Mouse (Mus musculus) retina, postnatal 1 day (tissue): ENCODE measurements at regions not wholly inside any gene's neighbourhood (a gene's known extent, or its start where the extent isn't known, plus 50 kb on each side); places are given as distances from the start of the nearest gene placed in this dataset.

Experiments used
- DNase-seq: peaks from one replicate; pipeline ENCODE4 v3.0.0-alpha.2; 2012

- no peak for DNase-seq
Observed at GRCm38 (mm10) chr10:37694041-37694690, 555.4 kb upstream of the Marcks start.

DNA sequence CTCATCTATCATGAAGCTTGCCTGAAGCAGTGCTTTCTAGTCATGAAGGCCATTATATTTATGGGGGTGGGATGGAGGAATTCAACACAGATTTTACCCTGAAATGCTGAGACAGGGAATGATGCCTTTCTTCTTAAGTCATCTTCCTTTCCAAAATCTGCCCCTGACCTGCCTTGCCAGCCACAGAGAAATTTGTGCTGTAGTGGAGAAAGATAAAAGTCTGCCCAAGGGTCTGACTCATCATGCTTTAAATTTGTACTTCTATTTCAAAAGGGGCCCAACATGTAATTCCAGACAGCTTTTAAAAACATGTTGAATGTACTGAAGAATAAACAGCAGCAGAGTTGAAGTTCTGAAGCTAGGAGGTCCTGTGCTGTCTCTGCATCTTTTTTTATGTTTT is 554.1 kb upstream of the Marcks start:
- DNase-seq: no peak

- no peak for DNase-seq
Observed at GRCm38 (mm10) chr10:37691939-37692338, 553.2 kb upstream of the Marcks start.

- DNase-seq: peak; percentile 57
Observed at GRCm38 (mm10) chr10:37683101-37683500, 544.4 kb upstream of the Marcks start.

GRCm38 (mm10) chr10:37680601-37681000 is 541.9 kb upstream of the Marcks start:
- no peak for DNase-seq

GRCm38 (mm10) chr10:37677826-37678225 is 539.1 kb upstream of the Marcks start:
- DNase-seq: no peak

DNA sequence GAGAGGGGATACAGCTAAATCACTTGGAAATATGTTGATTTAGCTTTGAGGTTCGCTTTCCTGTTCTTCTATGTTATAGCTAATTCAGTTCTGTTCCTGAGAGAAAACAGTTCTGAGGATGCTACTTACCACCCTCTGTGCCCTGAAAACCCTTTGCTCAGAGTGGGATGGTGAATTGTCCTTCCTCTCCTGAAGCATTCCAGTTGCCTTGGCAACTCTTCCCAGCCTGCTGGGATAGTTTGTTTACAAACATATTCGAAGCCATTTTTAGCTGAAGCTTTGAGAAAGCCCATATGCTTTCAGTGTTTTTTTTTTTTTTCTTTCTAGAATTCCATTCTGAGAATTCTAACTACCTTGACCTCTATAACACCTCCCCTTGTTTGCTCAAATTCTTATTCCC is 530.1 kb upstream of the Marcks start:
- DNase-seq: peak; percentile 7

GRCm38 (mm10) chr10:37667031-37667745 is 528.5 kb upstream of the Marcks start:
- DNase-seq: peak; percentile 11

DNA sequence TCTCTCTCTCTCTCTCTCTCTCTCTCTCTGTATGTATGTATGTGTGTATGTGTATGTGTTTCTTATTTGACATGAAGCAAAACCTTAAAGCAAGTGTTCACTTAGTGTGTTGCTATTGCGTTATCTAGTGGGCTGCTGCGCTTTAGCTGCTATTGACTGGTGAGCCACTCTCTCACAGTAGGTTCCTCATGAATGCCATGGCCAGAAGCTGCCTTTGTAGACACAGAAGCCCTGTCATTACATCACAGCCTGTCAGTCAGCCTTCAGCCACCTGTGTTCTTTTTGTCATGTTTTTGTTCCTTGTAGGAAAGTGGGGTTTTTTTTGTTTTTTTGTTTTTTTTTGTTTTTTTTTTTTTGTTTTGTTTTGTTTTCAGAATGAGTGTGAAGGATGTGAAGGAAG is 527.8 kb upstream of the Marcks start:
- no peak for DNase-seq

- no peak for DNase-seq
Observed at GRCm38 (mm10) chr10:37637001-37637562, 498.4 kb upstream of the Marcks start.

- no peak for DNase-seq
Observed at GRCm38 (mm10) chr10:37636421-37636820, 497.7 kb upstream of the Marcks start.

DNA sequence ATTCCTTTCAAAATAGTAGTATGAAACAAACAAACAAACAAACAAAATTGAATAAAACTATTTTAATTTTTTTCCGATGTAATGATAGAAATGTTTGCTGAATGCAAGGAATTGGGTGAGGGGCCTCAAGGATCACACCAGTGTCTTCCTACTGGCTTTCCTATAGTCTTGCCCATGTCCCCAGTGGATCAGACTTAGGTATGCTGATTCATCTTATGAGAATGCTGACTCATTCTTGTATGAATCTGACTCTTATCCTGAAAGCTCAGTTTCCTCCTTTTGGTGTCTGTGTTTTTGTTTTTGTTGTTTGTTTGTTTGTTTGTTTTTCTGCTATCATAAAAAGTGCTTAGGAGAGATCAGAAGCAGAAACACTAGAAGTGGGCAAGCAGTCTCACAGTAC is 491.7 kb upstream of the Marcks start:
- DNase-seq: no peak

GRCm38 (mm10) chr10:37627900-37628299 is 489.2 kb upstream of the Marcks start:
- DNase-seq: no peak

DNA sequence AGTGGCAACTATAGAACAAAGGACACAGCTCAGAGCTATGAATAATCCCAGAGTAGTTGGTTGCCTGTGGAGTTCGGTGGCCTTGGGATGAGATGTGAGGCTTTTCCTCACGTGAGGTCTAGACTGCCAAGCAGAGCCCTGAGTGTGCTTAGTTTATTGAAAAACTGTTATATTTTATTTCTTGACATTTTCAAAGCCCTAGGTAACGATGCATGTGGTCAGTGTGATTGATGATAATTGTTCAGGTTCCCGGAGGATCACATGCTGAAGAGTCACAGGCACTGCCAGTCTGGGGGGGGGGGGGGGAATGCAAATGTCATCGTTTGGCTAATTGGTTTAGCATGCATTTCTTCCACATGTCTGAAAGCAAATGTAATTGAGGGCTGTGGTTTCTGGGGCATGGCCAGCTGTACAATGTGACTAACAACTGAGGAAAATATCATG is 488.1 kb upstream of the Marcks start:
- DNase-seq: peak; percentile 63

DNA sequence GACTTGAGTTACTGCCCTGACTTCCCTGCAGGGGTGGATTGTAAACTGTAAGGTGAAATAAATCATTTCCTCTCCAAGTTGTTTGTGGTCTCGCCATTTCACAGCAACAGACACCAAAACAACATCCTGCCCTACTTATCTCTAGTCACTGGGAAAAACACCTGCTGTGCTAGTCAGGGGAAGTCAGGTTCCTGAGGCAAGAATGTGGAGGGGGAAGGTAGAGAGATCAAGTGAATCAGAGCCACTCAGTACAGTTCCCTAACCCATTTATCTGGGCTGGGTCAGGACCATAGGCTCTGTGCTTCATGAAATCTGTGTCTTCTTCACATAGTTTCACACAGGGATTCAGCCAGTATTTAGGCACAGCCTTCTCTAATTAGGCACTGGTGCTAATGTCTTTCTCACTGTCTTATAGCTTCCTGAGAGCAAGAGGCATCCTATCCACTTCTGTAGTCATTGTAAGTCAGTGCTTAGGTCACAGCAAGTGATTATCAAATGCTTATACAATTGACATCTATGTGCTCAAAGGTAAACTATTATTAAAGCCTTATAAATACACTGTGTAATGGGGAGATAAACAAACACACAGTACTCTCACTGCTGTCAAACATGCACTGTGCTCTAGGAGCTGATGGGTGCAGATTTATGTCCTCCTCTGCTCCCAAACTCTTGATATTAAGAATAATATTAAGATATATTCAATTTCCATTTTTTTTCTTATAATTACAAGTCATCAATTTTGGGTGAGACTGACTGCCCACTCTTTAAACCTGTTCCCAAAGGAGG is 487.4 kb upstream of the Marcks start:
- peak; percentile 24 for DNase-seq

DNA sequence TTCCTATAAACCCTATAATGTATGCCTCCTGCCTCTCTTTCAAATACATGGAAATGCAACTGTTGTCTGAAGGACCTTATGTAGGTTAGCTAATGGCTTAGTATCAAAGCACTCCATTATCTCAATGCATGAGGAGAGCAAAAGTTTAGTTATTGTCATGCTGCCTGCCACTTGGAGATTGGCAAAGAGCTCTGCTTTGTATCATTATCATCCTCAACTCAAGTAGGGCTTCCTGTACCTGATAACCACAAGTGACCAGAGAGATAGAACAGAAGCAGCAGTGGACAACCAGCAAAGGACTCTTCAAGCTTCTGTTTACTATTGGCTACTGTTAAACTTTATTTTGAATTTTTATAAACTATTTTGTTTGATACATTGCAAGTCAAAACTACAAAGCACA is 484.3 kb upstream of the Marcks start:
- DNase-seq: no peak

GRCm38 (mm10) chr10:37618606-37619005 is 479.9 kb upstream of the Marcks start:
- DNase-seq: no peak

GRCm38 (mm10) chr10:37617708-37618300 is 479.1 kb upstream of the Marcks start:
- DNase-seq: no peak

DNA sequence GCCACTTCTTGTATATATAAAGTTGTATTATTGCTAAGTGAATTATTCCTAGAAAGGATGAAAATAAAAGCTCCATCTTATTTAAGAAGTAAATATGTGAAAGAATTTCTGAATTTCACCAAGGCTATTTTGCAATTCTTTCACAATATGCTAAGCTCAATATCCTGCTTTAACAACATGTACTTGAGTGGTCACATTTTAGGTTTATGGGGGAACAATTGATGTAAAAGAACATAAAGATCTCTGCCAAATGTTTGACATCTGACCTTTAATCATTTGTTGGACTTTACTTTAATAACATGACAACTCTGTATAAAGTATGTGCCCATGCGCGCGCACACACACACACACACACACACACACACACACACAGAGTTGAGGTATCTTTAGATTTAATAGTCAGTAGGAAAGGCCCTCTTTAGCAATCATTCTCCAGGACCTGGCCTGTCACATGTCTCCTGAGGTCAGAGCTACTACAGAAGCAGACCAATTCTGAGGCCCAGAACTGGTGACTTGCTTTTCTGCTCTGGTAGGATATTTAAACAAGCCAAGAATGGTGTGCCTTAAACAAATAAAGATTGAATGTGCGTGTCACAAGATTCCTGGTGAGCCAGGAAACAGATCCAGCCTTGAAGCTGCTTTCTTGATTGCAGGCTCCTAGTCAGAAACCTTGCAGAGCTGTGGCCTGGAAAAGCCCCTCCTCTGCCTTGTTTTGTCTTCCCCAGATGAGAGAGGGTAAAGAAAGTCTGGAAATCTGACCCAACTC is 477.4 kb upstream of the Marcks start:
- DNase-seq: no peak

DNA sequence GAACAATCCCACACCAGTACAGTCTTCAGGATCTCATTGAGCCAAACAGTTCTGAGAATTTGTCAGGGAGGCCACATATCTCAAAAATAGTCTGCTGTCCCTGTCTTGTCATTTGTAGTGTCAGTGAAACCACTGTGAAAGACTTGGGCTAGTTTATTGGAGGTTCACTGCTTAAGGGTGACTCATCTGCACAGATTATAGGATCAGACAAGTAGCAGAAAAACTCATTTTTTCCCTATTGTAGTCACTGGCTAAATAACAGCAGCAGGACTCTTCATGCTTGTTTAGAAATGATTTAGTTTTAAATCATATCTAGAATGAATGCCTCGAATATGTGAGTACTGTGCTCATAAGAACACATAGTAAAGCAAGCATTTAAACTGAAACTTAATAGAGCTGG is 475.2 kb upstream of the Marcks start:
- no peak for DNase-seq

- DNase-seq: no peak
Observed at GRCm38 (mm10) chr10:37603529-37603928, 464.8 kb upstream of the Marcks start.

DNA sequence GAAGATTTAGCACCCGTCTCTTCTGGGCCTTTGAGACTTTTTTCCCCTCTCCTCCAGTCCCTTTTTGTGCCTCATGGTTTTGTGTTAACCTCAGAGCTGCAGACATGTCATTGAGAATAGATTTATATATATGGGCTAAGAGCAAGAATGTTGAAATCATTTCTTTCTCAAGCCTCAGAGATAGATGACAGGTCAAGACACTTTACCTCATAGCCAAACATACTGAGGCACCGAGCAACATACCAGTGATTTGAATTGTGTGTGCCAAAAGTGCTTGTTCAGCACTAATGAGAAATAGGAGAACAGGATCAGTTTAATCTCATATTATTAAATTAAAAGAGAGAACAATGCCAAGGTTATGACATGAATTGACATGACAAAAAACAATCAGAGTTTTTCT is 464.2 kb upstream of the Marcks start:
- DNase-seq: no peak
